Mouse (Mus musculus) ES-E14 (cell line): ENCODE data around the gene Foxo1. TPM values are rescaled to one million over a fixed set of nuclear protein-coding genes. Genes with fewer than 3 reads are reported as not detected.

ENCODE experiments used
- DNase-seq: peaks from one replicate; pipeline ENCODE4 v3.0.0-alpha.2; 2013; ENCODE audit warnings: low read depth, low spot score
- H3K27ac ChIP-seq: 2 replicates; pipeline ENCODE4 v1.5.1; 2012; ENCODE audit warnings: low read depth, mild to moderate bottlenecking, low read length, moderate library complexity, mixed read lengths; ENCODE audit not compliant: poor library complexity, insufficient read depth, severe bottlenecking
- H3K36me3 ChIP-seq: 2 replicates; pipeline ENCODE4 v1.6.1; 2012; ENCODE audit warnings: mild to moderate bottlenecking, low read length, moderate library complexity, mixed read lengths; ENCODE audit not compliant: control insufficient read depth, poor library complexity, insufficient read depth, severe bottlenecking
- H3K4me1 ChIP-seq, 2 experiments: fragments of 150-350 bp in 1 of 2; sonication (generic) in 1 of 2; 2 replicates each; pipeline ENCODE4 v1.6.1; 2012; ENCODE audit warnings: low read length in 2 of 2, mild to moderate bottlenecking in 1 of 2, mixed read lengths in 1 of 2; ENCODE audit not compliant: control insufficient read depth in 2 of 2, insufficient read depth in 2 of 2, poor library complexity in 1 of 2
- H3K4me3 ChIP-seq, 2 experiments: fragments of 150-350 bp in 1 of 2; sonication (generic) in 1 of 2; 2 replicates each; pipeline ENCODE4 v1.5.1; 2012; ENCODE audit warnings: low read length in 2 of 2, low read depth in 1 of 2, mild to moderate bottlenecking in 1 of 2, mixed read lengths in 1 of 2; ENCODE audit not compliant: insufficient read depth in 1 of 2, poor library complexity in 1 of 2, severe bottlenecking in 1 of 2
- H3K9ac ChIP-seq: 2 replicates; pipeline ENCODE4 v1.6.1; 2012; ENCODE audit warnings: low read depth, mild to moderate bottlenecking, low read length, mixed read lengths; ENCODE audit not compliant: poor library complexity, insufficient read depth, severe bottlenecking
- H3K9me3 ChIP-seq: fragments of 150-350 bp; sonication (generic); 2 replicates; pipeline ENCODE4 v1.6.1; 2012; ENCODE audit warnings: low read depth, mild to moderate bottlenecking, low read length; ENCODE audit not compliant: control insufficient read depth, insufficient read depth
- CHD2 ChIP-seq: IDR thresholded peaks from 2 replicates; pipeline ENCODE4 v1.6.1; 2014; ENCODE audit warnings: mild to moderate bottlenecking, low read depth, low read length, inconsistent platforms
- HCFC1 ChIP-seq: IDR thresholded peaks from 2 replicates; pipeline ENCODE4 v1.6.1; 2012; ENCODE audit warnings: low read length, inconsistent platforms, borderline replicate concordance; ENCODE audit not compliant: insufficient read depth
- MAFK ChIP-seq: IDR thresholded peaks from 2 replicates; pipeline ENCODE4 v1.6.1; 2014; ENCODE audit warnings: mild to moderate bottlenecking, low read depth, low read length, inconsistent platforms; ENCODE audit not compliant: insufficient read depth
- ZC3H11A ChIP-seq: IDR thresholded peaks from 2 replicates; pipeline ENCODE4 v1.6.1; 2012; ENCODE audit warnings: low read depth, mild to moderate bottlenecking, inconsistent platforms, low read length, borderline replicate concordance
- ZNF384 ChIP-seq: IDR thresholded peaks from 2 replicates; pipeline ENCODE4 v1.6.1; 2012; ENCODE audit warnings: low read depth, low read length, inconsistent platforms
- in situ Hi-C, 2 experiments: fragments of 600-800 bp; cut with MboI; formaldehyde crosslinking; loops; one replicate each; pipeline ENCODE4 v1.15.1; 2025; ENCODE audit warnings: low sequenced_read_pairs in 2 of 2, inconsistent platforms in 1 of 2; ENCODE audit not compliant: unreplicated experiment in 2 of 2
- total RNA-seq: library from RNA; depleted of rRNA; stranded (reverse); fragments of 300-350 nt; gene quantifications from 2 replicates; pipeline ENCODE4 v1.2.3, GENCODE M21; 2012; rRNA removed

Foxo1 gene
- total RNA-seq = 2.3 and 2.7 TPM in 2 replicates

- no peaks in the 10 kb centered on the region; the same call in 1 of the 2 replicates for H3K36me3 ChIP-seq
- DNase-seq = peak; percentile 63
These were observed at the start of gene Foxo1 for GRCm38 (mm10) chr3:52267652-52268486. Gene Foxo1 (plus strand): TSS chr3:52268336.

GRCm38 (mm10) chr3:52218864-52219263, 49.3 kb upstream of the Foxo1 start:
- in situ Hi-C loops = no loop called here
- no peak for DNase-seq

More at GRCm38 (mm10) chr3:52267652-52268486, at the start of gene Foxo1:
- in situ Hi-C loops = loop anchor here (10.0 to 25.0 kb wide), 5 partner anchors 394 to 1194 kb away; partner anchors contain the start of genes Nhlrc3 (in 2 of the 2) and Proser1 (in 2 of the 2)
- Histone ChIP-seq H3K9ac (peak within 1 kb of the TSS; percentile 92), H3K9me3 (no peaks in the 10 kb centered on the region), H3K4me3 (peak within 1 kb of the TSS; percentile 84 to 92), H3K4me1 (peaks cover 0 to 6% of the 10 kb centered on the region in 2 experiments; a peak in 2 of 4 replicates), H3K27ac (no peak within 1 kb of the TSS)
- TF ChIP-seq HCFC1 (peak; percentile 15; the same call in 1 of the 2 replicates), MAFK (no peak), CHD2 (peak; percentile 85), ZC3H11A (no peak), ZNF384 (peak; percentile 76)

GRCm38 (mm10) chr3:52221082-52221481, 47.1 kb upstream of the Foxo1 start:
- Histone ChIP-seq H3K27ac (no peak overlapping the region), H3K4me1 (no peaks in the 10 kb centered on the region), H3K36me3 (no peaks in the 10 kb centered on the region), H3K9me3 (no peaks in the 10 kb centered on the region), H3K9ac (no peak overlapping the region), H3K4me3 (no peak overlapping the region)
- TF ChIP-seq ZC3H11A = no peak
- TF ChIP-seq ZNF384 = no peak
- no peak for TF ChIP-seq MAFK
- TF ChIP-seq CHD2 = no peak
- TF ChIP-seq HCFC1 = no peak
- no peak for DNase-seq
- in situ Hi-C loops = no loop called here

More at GRCm38 (mm10) chr3:52218864-52219263, 49.3 kb upstream of the Foxo1 start:
- H3K9ac ChIP-seq = no peak overlapping the region
- TF ChIP-seq MAFK = no peak
- no peak for TF ChIP-seq CHD2
- TF ChIP-seq ZNF384 = no peak
- no peak for TF ChIP-seq HCFC1
- TF ChIP-seq ZC3H11A = no peak
- no peak overlapping the region for H3K27ac ChIP-seq
- H3K4me3 ChIP-seq = no peak overlapping the region
- no peaks in the 10 kb centered on the region for H3K36me3 ChIP-seq
- H3K9me3 ChIP-seq = no peaks in the 10 kb centered on the region
- H3K4me1 ChIP-seq = no peaks in the 10 kb centered on the region

GRCm38 (mm10) chr3:52221931-52222330, 46.2 kb upstream of the Foxo1 start:
- in situ Hi-C loops = no loop called here
- no peaks in the 10 kb centered on the region for H3K4me1 ChIP-seq
- H3K9ac ChIP-seq = no peak overlapping the region
- H3K36me3 ChIP-seq = no peaks in the 10 kb centered on the region
- TF ChIP-seq ZNF384 = no peak
- no peak overlapping the region for H3K4me3 ChIP-seq
- no peak overlapping the region for H3K27ac ChIP-seq
- H3K9me3 ChIP-seq = no peaks in the 10 kb centered on the region
- no peak for DNase-seq
